16 mouse cellular contexts compared by ENCODE assay signal in the genomic region with DNA sequence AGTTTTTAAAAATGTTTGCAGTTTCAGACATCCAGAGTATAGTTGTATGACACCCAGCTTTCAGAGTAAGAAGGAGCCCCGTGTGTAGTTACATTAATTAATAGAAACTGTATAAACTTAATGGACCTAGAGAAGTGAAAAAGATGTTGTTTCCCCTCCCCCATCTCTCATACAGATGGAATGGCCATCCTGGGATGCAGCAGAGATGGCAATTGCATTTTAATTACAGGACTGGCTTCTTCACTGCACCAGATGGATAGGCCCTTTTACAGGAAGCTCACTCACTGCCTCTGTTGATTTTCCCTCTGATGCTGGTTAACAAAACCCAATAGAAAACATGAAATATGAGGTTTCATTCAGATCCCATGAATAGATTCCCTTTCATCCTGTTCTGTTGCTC.
"Had no signal": no experiment of that assay in that cellular context is flagged by ENCODE, and none has a peak within 500 bp of the region (broad histone marks: within the 10 kb centered on the region; RNA-seq: fewer than 3 reads in every experiment).

No protein-coding gene starts in this region.

- H3K4me1 ChIP-seq: liver, embryonic 13.5 days; megakaryocyte, embryonic 14.5 days; midbrain, embryonic 10.5 days; midbrain, embryonic 13.5 days; stomach, embryonic 15.5 days had no signal

- H3K27ac ChIP-seq: kidney, postnatal 0 days; layer of hippocampus, adult 2 months; liver, embryonic 13.5 days; midbrain, embryonic 10.5 days; midbrain, embryonic 13.5 days; stomach, embryonic 15.5 days had no signal

- H3K4me2 ChIP-seq: liver, embryonic 13.5 days; midbrain, embryonic 13.5 days; stomach, embryonic 15.5 days had no signal

- H3K4me3 ChIP-seq: layer of hippocampus, adult 2 months; liver, embryonic 13.5 days; megakaryocyte, embryonic 14.5 days; midbrain, embryonic 10.5 days; midbrain, embryonic 13.5 days; stomach, embryonic 15.5 days had no signal

- H3K36me3 ChIP-seq: liver, embryonic 13.5 days; midbrain, embryonic 10.5 days; midbrain, embryonic 13.5 days; stomach, embryonic 15.5 days had no signal

- H3K9me3 ChIP-seq: liver, embryonic 13.5 days; midbrain, embryonic 10.5 days; midbrain, embryonic 13.5 days; stomach, embryonic 15.5 days had no signal

- ATAC-seq: midbrain, embryonic 13.5 days had no signal

- DNase-seq: kidney, adult 2 months; kidney, postnatal 25 days; layer of hippocampus, adult 9-11 months; liver, embryonic 13.5 days; lung, adult 2 months; lung, postnatal 14 days; retina, postnatal 1 day; right cerebral cortex, postnatal 25 days; spleen, adult 18-20 months; thymus, postnatal 25 days had no signal

- H3K27me3 ChIP-seq: liver, embryonic 13.5 days; megakaryocyte, embryonic 14.5 days; midbrain, embryonic 13.5 days; stomach, embryonic 15.5 days had no signal

- H3K9ac ChIP-seq: liver, embryonic 13.5 days; midbrain, embryonic 13.5 days; stomach, embryonic 15.5 days had no signal
